Mouse (Mus musculus): Measurements from ENCODE around the gene Itpr3. TPM values are rescaled to one million over a fixed set of nuclear protein-coding genes. Genes with fewer than 3 reads are reported as not detected.

Gene Itpr3
- not detected in 2 replicates for polyA plus RNA-seq (2012; ENCODE audit: insufficient read depth, insufficient read length, low replicate concordance, missing spikeins)

DNA sequence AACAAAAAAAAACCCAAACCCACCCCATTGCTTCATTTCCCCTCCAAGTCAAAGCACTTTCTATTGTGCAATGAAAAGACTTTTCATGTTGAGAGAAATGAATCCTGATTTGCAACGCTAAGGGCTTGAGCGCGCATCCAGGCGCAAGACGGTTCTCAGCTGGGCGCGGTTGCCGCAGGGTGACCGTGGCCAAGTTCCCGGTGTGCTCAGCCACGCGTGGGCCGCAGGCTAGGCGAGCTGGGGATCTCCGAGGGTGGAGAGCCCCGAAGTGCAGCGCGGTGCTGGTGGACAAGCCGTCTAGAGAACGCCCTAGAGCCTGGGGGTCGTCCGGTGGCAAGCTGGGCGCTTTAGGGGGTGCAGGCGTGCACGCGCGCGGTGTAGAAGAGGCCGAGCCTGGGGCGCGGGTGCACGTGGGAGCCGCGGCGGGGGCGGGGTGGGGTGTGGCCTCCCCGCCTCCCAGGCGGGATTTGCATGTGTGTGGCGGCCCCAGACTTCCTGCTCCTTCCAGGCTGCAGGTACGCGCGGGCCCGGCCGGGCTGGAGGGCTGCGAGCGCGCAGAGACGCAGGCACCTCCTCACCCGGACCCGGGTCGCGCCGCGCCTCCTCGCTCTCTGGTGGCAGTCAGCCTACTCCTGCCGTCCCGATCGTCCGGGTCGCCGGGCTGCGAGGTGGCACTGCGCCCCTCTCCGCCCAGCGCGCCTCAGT is at the start of gene Itpr3:
Itpr3 (plus strand) TSS at position 493 of the 705 bp plus-strand sequence.
- Histone ChIP-seq H3K27ac (ENCODE audit: insufficient read depth, low read depth, low read length) (no peak within 1 kb of the TSS; the same call in 1 of the 2 replicates), H3K4me1 (ENCODE audit: control insufficient read depth, insufficient read depth, low read length) (peaks cover 13% of the 10 kb centered on the region), H3K4me3 (ENCODE audit: insufficient read depth, low read depth, low read length) (peak within 1 kb of the TSS; percentile 43)
- TF ChIP-seq POLR2A (IDR thresholded peaks at IDR 0.05; ENCODE audit: insufficient read depth, low read depth, low read length): no peak
- no peak for TF ChIP-seq CTCF (IDR thresholded peaks at IDR 0.05; ENCODE audit: insufficient read depth, low read depth, low read length)
- WGBS: under 1% methylated on average over 61 of the region's 66 CpGs

GRCm38 (mm10) chr17:27008277-27008676 is 48.8 kb upstream of the Itpr3 start:
- TF ChIP-seq CTCF (IDR thresholded peaks at IDR 0.05; ENCODE audit: insufficient read depth, low read depth, low read length) (no peak), POLR2A (IDR thresholded peaks at IDR 0.05; ENCODE audit: insufficient read depth, low read depth, low read length) (no peak)
- H3K4me1 ChIP-seq (ENCODE audit: control insufficient read depth, insufficient read depth, low read length): peaks cover 37% of the 10 kb centered on the region
- WGBS: 88% methylated on average over 2 of the region's 2 CpGs

DNA sequence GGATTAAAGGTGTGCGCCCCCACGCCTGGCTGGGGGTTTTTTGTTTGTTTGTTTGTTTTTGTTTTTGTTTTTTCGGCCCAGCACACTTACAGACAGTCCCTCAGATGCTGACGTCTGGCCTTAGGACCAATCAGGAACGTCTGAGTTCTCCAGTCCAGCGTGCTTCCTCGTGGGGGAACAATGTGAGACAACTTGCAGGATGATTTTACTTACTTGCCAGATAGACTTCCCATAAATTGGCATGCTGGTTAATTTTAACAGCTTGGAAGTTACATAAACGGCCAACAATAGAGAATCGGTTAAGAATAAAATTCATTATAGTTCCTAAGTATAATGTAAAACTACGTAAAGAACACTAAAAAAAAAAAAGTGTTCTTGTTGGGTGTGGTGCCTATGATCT is 45.9 kb upstream of the Itpr3 start:
- TF ChIP-seq POLR2A (IDR thresholded peaks at IDR 0.05; ENCODE audit: insufficient read depth, low read depth, low read length) (no peak), CTCF (IDR thresholded peaks at IDR 0.05; ENCODE audit: insufficient read depth, low read depth, low read length) (no peak)
- 79% methylated on average over 10 of the region's 10 CpGs for WGBS

More at GRCm38 (mm10) chr17:27008277-27008676, 48.8 kb upstream of the Itpr3 start:
- Histone ChIP-seq H3K4me3 (ENCODE audit: insufficient read depth, low read depth, low read length) (no peak overlapping the region), H3K27ac (ENCODE audit: insufficient read depth, low read depth, low read length) (no peak overlapping the region)

GRCm38 (mm10) chr17:27011998-27012672 is 45.0 kb upstream of the Itpr3 start:
- peak overlapping the region; percentile 9 for H3K4me3 ChIP-seq (ENCODE audit: insufficient read depth, low read depth, low read length)
- peaks cover 30% of the 10 kb centered on the region for H3K4me1 ChIP-seq (ENCODE audit: control insufficient read depth, insufficient read depth, low read length)
- peak overlapping the region; percentile 98 for H3K27ac ChIP-seq (ENCODE audit: insufficient read depth, low read depth, low read length)
- TF ChIP-seq POLR2A (IDR thresholded peaks at IDR 0.05; ENCODE audit: insufficient read depth, low read depth, low read length) (no peak), CTCF (IDR thresholded peaks at IDR 0.05; ENCODE audit: insufficient read depth, low read depth, low read length) (no peak)
- 27% methylated on average over 14 of the region's 14 CpGs for WGBS

More for the DNA sequence above, 45.9 kb upstream of the Itpr3 start:
- peak overlapping the region; percentile 98; the same call in 1 of the 2 replicates for H3K27ac ChIP-seq (ENCODE audit: insufficient read depth, low read depth, low read length)
- peaks cover 30% of the 10 kb centered on the region for H3K4me1 ChIP-seq (ENCODE audit: control insufficient read depth, insufficient read depth, low read length)
- no peak overlapping the region for H3K4me3 ChIP-seq (ENCODE audit: insufficient read depth, low read depth, low read length)

- peaks cover 33% of the 10 kb centered on the region for H3K4me1 ChIP-seq (ENCODE audit: control insufficient read depth, insufficient read depth, low read length)
- H3K27ac ChIP-seq (ENCODE audit: insufficient read depth, low read depth, low read length): peak overlapping the region; percentile 98
- no peak for TF ChIP-seq POLR2A (IDR thresholded peaks at IDR 0.05; ENCODE audit: insufficient read depth, low read depth, low read length)
- no peak for TF ChIP-seq CTCF (IDR thresholded peaks at IDR 0.05; ENCODE audit: insufficient read depth, low read depth, low read length)
- peak overlapping the region; percentile 9; the same call in 1 of the 2 replicates for H3K4me3 ChIP-seq (ENCODE audit: insufficient read depth, low read depth, low read length)
- 19% methylated on average over 6 of the region's 6 CpGs for WGBS
These were observed 44.2 kb upstream of the Itpr3 start for GRCm38 (mm10) chr17:27012909-27013308.

DNA sequence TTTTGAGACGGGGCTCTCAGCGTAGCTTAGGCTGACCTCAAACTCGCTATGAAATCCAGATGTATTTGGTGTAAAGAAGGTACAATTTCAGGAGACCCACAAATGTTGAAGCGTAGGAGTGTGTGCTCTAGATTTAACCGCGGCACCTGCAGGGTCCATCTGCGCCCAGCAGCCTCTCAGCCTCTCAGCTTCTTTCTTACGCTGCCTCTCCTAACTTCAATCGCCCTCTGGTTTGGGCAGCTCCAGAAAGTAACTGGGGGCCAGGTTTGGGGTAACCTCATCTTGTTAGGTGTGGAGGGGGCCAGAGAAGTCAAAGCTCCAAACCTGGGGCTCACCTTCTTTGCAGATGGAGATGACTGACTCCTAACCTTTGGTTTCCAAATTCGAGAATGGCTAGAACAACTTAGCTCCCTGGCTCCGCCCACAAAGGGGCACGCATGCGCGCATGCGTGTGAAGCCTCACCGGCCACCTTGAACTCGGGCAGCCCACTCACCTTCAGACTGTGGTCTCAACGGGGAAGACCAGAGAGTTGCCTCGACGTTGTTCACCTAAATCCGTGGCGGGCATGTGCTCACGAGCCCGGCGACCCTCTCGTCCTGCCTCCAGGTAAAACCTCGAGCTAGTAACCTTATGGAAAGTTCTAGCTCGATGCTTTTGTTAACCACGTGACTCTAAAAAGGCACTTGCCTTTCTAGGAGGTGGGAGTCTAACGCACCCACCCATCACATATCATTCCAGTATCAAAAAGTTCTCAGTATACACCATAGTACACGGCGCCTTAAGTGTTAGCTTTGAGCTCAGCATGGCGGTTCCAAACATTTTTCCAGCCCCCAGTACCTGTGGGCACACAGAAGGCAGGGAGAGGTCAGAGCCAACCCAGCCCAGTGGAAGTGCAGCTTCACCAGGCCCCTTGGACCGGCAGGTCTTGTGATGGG is 39.3 kb upstream of the Itpr3 start:
- H3K27ac ChIP-seq (ENCODE audit: insufficient read depth, low read depth, low read length): peak overlapping the region; percentile 94
- TF ChIP-seq CTCF (IDR thresholded peaks at IDR 0.05; ENCODE audit: insufficient read depth, low read depth, low read length) (no peak), POLR2A (IDR thresholded peaks at IDR 0.05; ENCODE audit: insufficient read depth, low read depth, low read length) (0 out of 2 replicates have a peak, but pooled peaks have one; percentile 42)
- WGBS: 4% methylated on average over 34 of the region's 34 CpGs
- H3K4me3 ChIP-seq (ENCODE audit: insufficient read depth, low read depth, low read length): peak overlapping the region; percentile 56
- peaks cover 31% of the 10 kb centered on the region for H3K4me1 ChIP-seq (ENCODE audit: control insufficient read depth, insufficient read depth, low read length)

- peaks cover 24% of the 10 kb centered on the region for H3K4me1 ChIP-seq (ENCODE audit: control insufficient read depth, insufficient read depth, low read length)
- TF ChIP-seq POLR2A (IDR thresholded peaks at IDR 0.05; ENCODE audit: insufficient read depth, low read depth, low read length) (no peak), CTCF (IDR thresholded peaks at IDR 0.05; ENCODE audit: insufficient read depth, low read depth, low read length) (no peak)
- 14% methylated on average over 12 of the region's 12 CpGs for WGBS
- peak overlapping the region; percentile 56 for H3K4me3 ChIP-seq (ENCODE audit: insufficient read depth, low read depth, low read length)
- H3K27ac ChIP-seq (ENCODE audit: insufficient read depth, low read depth, low read length): peak overlapping the region; percentile 94
These were observed 38.4 kb upstream of the Itpr3 start for GRCm38 (mm10) chr17:27018555-27019196.

GRCm38 (mm10) chr17:27021076-27021475 is 36.0 kb upstream of the Itpr3 start:
- WGBS: 87% methylated on average over 14 of the region's 14 CpGs
- peaks cover 27% of the 10 kb centered on the region for H3K4me1 ChIP-seq (ENCODE audit: control insufficient read depth, insufficient read depth, low read length)
- H3K27ac ChIP-seq (ENCODE audit: insufficient read depth, low read depth, low read length): no peak overlapping the region
- no peak overlapping the region for H3K4me3 ChIP-seq (ENCODE audit: insufficient read depth, low read depth, low read length)
- TF ChIP-seq POLR2A (IDR thresholded peaks at IDR 0.05; ENCODE audit: insufficient read depth, low read depth, low read length) (no peak), CTCF (IDR thresholded peaks at IDR 0.05; ENCODE audit: insufficient read depth, low read depth, low read length) (no peak)

All from olfactory bulb, adult 2 months (tissue).